Mouse (Mus musculus): ENCODE data around the gene Cfap52.

The Cfap52 gene

DNA sequence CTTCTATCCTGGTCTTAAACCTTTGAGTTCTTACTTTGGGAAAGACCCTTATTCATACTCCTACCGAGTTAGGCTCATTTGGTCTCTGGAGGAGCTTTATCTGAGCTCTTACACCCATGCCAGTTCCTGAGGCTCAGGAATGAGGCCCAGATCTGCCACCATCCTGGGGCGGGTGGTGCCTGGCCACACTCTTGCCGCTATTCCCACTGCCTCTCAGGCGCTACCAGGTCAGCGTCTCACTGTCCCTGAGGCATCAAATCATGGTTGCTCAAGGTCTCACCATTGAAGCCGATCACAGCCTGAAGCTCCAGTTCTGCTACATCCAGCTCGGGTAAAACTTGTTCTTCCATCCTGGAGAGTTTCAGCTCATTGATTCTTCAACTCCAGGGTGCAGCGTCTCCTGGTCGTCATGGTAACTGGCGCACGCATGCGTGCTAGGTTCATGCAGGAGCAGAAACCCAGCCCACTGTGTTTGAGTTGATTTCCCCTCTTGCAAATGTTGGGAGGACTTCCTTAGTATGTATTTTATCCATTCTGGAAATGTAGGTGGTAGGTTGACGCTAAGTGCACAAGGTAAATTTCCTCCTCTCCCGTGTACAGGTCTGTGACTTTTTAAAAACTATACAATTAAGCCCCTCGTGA lies at the start of gene Cfap52:
TSS of gene Cfap52 (minus strand) at position 410 of the 642 bp plus-strand sequence.
- TF ChIP-seq GATA4 (IDR thresholded peaks at IDR 0.05; ENCODE audit: insufficient replicate concordance, low read length), result no peak

DNA sequence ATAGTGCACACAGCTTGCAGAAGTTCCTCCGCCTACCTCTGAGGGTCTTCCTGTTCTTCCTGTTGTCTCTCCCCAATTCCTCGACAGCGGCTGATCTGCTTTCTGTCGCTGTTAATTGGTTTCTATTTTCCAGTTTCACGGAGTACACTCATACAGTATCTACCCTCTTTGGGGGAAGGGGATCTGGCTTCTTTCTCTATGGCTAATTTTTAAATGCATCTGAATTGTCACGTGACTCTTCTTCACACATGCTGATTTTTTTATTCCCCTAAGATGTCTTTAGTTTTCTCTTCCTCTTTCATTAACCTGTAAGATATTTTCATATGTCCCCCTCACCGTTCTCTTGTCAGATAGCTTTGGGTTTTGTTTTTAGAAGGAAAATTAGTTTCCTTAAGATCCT lies 46.8 kb upstream of the Cfap52 start:
- no peak for TF ChIP-seq GATA4 (IDR thresholded peaks at IDR 0.05; ENCODE audit: insufficient replicate concordance, low read length)

DNA sequence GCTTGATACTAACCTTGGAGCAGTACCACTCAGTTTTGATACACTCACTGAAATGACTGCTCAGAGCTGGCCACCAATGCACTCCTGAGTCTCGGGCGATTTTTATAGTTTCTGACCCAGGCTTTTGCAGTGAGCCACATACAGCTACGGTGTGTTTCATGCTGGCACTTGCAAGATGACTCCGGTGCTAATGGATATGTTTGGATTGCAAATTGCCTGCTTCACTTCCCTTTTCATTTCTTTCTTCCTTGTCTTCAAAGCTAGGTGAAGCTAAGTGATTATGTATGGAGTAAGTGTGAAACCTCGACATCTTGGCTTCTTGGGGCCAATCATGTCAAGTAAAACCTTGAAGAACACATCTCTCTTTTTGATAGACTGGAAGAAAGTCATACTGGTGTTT lies 43.9 kb upstream of the Cfap52 start:
- no peak for TF ChIP-seq GATA4 (IDR thresholded peaks at IDR 0.05; ENCODE audit: insufficient replicate concordance, low read length)

DNA sequence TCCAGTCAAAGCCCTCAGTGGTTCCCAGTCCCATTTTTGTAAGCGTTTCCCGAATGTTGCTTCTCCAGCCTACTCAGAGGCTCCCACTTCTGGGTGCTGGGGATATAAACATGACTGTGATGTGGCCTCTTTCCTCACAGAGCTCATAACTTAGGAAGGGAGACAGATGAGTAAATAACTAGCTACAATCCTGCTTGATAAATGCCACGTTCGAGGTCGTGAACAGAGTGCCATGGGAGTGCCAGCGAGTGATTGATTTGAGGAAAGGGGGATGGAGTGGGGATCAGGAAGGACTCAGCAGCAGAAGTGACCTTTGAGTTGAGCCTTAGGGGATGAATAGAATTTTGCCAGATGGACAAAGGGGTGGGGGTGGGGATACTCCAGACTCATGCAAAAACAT lies 42.2 kb upstream of the Cfap52 start:
- no peak for TF ChIP-seq GATA4 (IDR thresholded peaks at IDR 0.05; ENCODE audit: insufficient replicate concordance, low read length)

DNA sequence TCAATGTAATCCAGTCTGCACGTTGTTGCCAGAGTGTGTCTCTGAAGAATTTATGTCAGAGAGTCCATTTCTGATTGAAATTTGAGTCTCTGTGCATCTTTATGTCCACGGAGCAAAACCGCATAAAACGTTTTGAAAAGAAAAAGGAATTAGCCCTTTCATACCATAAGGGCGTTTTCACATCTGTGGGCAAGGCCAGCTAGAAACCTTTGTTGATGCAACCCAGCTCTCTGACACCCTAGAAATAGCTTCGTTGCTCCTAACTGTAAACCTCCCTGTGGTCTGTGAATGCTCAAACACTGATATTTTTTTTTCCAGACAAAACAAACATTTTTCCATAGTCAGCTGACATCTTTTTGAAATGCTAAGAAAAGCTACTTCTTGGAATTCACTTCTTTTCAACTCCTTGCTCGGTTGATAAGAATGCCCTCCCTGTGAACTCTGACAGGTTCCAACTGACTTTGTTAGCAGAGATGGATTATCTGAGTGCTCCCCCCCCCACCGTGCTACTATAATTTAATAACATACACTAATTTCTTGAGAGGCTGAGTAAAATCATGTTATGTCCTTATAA lies 40.9 kb upstream of the Cfap52 start:
- no peak for TF ChIP-seq GATA4 (IDR thresholded peaks at IDR 0.05; ENCODE audit: insufficient replicate concordance, low read length)

DNA sequence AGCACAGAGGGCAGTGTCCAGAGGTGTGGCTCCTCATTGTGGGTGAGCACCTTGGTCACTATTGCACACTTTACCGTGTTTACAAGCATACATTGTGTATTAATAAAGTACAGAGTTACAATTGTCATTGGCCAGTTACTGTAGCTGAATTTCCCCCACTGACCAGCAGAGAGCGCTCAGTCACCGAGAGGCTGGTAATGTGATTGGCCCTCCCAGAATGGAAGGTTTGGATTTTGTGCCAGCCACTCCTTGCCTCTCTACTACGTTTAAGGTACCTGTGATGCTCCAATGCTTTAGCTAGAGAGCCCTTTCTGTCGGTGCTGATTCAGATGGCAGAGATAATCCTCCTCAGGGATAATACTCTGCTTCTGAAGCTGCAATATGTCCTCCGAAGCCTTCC lies 38.7 kb upstream of the Cfap52 start:
- no peak for TF ChIP-seq GATA4 (IDR thresholded peaks at IDR 0.05; ENCODE audit: insufficient replicate concordance, low read length)

DNA sequence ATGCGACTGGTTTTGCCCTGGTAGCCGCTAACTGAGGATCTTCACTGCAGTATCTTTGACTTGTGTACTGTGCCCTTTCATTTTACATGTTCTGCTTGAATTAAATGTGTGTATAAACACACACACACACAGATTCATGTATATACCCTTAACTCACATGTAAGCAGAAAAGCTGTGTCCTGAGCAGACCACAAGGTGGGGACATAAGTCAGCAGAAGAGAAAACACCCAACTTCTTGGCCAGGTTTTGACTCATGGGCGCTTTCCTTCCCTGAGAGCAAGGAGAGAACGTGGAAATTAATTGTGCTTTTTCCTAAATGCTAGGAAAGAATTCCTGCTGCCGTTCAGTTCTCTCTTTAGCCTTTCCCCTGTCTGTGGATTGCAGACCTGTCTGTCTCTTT lies 34.2 kb upstream of the Cfap52 start:
- TF ChIP-seq GATA4 (IDR thresholded peaks at IDR 0.05; ENCODE audit: insufficient replicate concordance, low read length), result no peak

DNA sequence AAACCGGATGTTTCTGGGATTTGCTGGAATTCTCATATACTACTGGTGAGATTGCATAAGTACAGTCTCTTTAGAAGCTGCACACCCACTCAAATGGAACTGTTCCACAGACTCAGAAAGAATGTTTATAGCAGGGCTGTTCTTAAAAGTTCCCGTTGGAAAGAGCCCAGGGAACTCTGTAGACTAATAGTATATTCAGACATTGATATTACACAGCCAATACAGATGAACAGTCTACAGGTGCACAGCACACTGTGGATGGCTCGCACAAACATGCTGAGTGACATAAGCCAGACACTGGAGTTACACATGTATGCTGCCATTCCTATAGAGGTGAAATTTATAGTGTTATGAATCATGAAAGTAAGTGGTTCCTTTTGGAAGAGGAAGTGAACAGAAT lies 33.5 kb upstream of the Cfap52 start:
- no peak for TF ChIP-seq GATA4 (IDR thresholded peaks at IDR 0.05; ENCODE audit: insufficient replicate concordance, low read length)

DNA sequence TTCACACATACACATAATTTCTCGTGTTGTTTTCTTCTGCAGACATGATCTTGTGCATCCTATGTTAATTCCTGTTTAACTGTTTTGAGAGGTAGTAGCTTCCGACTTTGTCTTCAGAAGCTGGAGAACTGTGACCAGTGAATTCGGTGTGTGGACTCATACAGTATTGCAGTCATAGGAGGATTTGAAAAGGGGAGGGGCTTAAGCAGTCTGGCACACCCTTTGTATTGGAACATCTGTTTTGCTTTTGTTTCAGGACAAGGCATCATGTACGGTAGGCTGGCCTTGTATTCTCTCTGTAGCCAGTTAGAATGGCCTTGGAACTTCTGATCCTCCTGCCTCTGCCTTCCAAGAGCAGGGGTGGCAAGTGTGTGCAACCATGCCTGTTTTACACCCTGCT lies 30.5 kb upstream of the Cfap52 start:
- TF ChIP-seq GATA4 (IDR thresholded peaks at IDR 0.05; ENCODE audit: insufficient replicate concordance, low read length), result no peak

DNA sequence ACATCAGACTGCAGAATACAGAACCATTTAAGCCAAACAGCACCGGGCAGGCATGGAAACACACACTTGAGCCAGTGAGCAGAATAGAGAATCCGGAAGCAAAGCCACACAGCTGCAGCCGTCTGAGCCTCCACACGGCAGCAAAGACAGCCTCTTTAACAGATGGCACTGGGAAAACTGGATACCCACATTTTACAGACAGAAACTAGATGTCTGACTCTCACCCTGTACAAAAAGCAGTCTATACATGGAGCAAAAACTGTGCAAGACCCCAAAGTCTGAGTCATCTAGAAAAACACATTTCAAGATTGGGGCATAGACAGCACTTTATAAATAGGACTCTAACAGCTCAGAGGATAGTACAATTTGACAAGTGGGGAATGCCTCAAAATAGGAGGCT lies 25.8 kb upstream of the Cfap52 start:
- TF ChIP-seq GATA4 (IDR thresholded peaks at IDR 0.05; ENCODE audit: insufficient replicate concordance, low read length), result no peak

DNA sequence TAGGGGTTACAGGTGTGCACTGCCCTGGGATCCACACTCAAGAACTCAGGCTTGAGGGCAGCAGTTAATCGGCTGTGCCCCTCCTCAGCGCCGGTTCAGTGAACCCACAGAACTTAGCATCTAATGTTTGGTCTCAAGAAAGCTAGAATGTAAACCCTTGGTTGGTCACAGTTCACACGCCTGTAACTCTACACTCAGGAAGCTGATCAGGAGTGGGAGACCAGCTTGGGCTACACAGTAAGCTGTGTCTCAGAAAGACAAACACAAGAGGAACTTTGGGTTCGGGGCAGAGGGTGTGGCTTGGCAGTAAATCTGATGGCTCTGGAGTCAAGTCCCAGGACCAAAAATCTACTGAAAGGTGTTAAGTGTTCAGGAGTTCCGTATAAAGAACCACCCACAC lies 18.1 kb upstream of the Cfap52 start:
- TF ChIP-seq GATA4 (IDR thresholded peaks at IDR 0.05; ENCODE audit: insufficient replicate concordance, low read length), result no peak

DNA sequence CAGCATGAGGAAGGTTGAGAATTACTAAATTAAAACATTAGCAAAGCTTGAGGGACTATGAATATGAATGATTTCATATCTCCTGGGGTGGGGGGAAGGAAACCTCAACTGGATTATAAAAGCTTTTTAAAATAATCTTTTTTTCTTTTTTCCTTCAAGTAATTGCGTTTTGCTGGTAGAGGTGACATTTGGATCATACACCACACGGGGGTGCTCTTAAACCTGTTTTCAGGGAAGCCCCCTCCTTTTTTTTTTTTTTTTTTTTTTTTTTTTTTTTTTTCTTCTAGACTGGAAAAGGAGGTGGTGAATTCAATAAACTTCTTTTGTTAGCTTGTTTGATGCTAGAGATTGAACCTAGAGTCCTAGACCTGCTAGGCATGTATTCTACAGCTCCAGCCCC lies 9.8 kb upstream of the Cfap52 start:
- TF ChIP-seq GATA4 (IDR thresholded peaks at IDR 0.05; ENCODE audit: insufficient replicate concordance, low read length), result no peak

DNA sequence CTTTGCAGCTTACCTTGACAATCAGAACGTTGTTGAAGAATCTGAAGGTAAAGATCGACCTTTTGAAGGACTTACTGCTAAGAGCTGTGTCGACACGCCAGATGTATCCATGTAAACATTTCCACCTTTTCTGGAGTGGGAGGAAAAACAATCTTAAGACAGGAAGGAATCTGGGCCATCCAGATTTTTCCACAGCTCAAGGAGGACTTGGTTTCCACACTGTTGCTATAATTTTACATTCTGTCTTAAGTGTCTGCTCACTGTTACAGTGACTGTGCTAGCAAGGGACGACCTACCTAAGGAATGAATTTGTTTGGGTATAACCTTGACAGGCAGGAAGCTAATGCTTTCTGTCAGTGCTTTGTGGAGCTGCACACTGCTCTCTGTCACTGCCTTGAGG lies 7.8 kb upstream of the Cfap52 start:
- TF ChIP-seq GATA4 (IDR thresholded peaks at IDR 0.05; ENCODE audit: insufficient replicate concordance, low read length), result no peak

DNA sequence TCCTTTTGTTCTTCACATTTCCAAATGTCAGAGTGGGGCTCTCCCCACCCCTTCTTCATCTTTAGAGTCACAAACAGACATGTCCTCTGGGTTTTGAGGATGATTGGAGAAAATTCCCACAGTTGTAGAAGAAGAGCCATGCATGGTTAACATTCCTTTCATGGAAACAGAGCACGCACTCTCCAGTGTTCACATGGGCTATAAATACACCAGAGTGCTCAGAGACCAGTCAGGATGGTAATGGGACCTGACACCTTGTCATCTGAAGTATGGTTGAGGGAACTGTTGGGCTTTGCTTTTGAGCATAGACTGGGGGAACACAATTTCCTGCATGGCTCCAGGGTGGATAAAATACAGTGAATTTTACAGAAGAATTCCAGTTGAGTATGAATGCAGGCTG lies 7.2 kb upstream of the Cfap52 start:
- TF ChIP-seq GATA4 (IDR thresholded peaks at IDR 0.05; ENCODE audit: insufficient replicate concordance, low read length), result no peak

DNA sequence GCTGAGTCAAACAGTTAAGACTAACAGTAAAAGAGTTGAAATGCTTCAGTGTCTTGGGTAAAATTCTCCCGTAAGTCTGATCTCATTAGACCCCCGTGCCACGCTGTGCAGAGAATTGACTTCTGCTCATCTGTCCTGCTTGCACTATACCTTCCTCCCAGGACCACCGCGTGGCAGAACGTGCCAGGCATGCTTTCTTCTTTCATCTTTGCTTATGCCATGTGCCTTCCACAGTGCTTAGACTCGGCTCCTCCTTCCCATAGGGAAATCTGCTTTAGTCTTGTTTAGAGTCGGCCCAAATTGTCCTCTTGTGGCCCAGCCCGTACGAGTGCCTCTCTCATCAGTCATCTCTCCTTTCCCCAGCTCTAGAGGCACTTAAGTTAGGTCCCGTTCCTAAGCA lies 2.4 kb upstream of the Cfap52 start:
- TF ChIP-seq GATA4 (IDR thresholded peaks at IDR 0.05; ENCODE audit: insufficient replicate concordance, low read length), result no peak

DNA sequence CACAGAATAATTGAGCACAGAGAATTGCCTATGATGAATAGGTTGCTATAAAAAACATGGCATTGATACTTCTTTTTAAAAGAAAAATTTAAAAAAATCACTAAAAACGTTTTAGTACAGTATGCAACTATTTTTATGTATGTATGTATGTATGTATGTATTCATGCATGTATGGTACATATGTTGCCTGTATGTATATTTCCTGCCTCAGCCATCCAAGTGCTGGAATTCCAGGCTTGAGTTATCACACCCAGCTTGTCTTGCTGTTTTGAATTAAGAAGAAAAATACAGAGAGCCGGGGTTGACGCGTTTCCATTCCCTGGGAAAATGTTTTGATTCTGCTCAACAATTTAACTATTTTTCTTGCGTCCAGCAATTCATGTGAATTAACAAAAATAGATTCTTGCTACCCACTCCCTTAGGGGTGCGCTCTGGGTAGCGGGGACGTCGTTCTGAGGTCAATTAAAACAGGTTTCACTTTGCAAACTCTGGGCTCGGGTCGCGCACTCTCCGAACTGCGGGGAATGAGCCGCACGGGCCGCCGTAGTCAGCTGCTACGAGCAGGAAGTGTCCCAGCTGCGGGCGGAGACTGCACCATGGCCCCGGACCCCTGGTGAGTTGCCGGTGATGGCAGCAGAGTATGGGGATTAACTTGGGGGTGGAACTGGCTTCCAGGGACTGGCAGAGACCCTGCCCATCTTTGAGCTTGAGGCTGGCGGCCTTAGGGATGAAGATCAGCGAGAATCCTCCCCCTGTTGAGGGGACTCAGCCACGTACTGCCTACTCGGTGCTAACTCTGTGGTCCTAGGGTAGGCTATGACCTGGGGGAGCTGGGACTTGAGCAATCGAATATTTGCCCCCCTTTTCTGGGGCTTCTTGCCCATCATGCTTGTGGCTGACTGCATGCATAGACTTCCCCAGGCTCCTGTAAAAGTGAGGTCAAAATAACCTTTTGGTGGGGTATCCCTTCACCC lies 741 bp upstream of the Cfap52 start, which contains the start of gene Stx8:
TSS of gene Stx8 (plus strand) at position 289 of the 974 bp plus-strand sequence.
- no peak for TF ChIP-seq GATA4 (IDR thresholded peaks at IDR 0.05; ENCODE audit: insufficient replicate concordance, low read length)

All from liver, adult (tissue).